Mouse (Mus musculus) layer of hippocampus, adult 9-10 months (tissue): ENCODE measurements at regions not wholly inside any gene's neighbourhood (a gene's known extent, or its start where the extent isn't known, plus 50 kb on each side); places are given as distances from the start of the nearest gene placed in this dataset.

Source experiments
- DNase-seq: peaks from one replicate; pipeline ENCODE4 v3.0.0; 2022; ENCODE audit warnings: low spot score

- DNase-seq, result no peak
Observed at GRCm38 (mm10) chr11:90797577-90797976, 109.4 kb upstream of the Tom1l1 start.

- no peak for DNase-seq
Observed at GRCm38 (mm10) chr11:90783537-90783936, 95.4 kb upstream of the Tom1l1 start.

- DNase-seq, result no peak
Observed at GRCm38 (mm10) chr11:90782975-90783374, 94.8 kb upstream of the Tom1l1 start.

- DNase-seq, result no peak
Observed at GRCm38 (mm10) chr11:90775752-90776151, 87.6 kb upstream of the Tom1l1 start.

- no peak for DNase-seq
Observed at GRCm38 (mm10) chr11:90755981-90756380, 67.8 kb upstream of the Tom1l1 start.

GRCm38 (mm10) chr11:90748448-90748847 is 60.3 kb upstream of the Tom1l1 start:
- no peak for DNase-seq

- DNase-seq, result no peak
Observed at GRCm38 (mm10) chr11:90741952-90742617, 53.9 kb upstream of the Tom1l1 start.

GRCm38 (mm10) chr11:90739501-90739900 is 51.3 kb upstream of the Tom1l1 start:
- DNase-seq, result no peak

- DNase-seq, result no peak
Observed at GRCm38 (mm10) chr11:90738741-90739140, 50.6 kb upstream of the Tom1l1 start.
